Mouse (Mus musculus): Measurements from ENCODE around the gene Antxr1. TPM values are rescaled to one million over a fixed set of nuclear protein-coding genes. Genes with fewer than 3 reads are reported as not detected.

Gene Antxr1
- polyA plus RNA-seq, 1 experiment from 2014 or later: 4.3 TPM

- no peak overlapping the region for H3K4me3 ChIP-seq (replicated peaks)
- no peak for ATAC-seq (ENCODE audit: low FRiP score)
- H3K27ac ChIP-seq: no peak overlapping the region
- no peak overlapping the region for H3K4me2 ChIP-seq
- 89% methylated on average over 12 of the region's 12 CpGs for WGBS
- H3K27me3 ChIP-seq: no peaks in the 10 kb centered on the region
- no peaks in the 10 kb centered on the region for H3K9me3 ChIP-seq
- H3K9ac ChIP-seq: no peak overlapping the region
- H3K4me1 ChIP-seq: no peaks in the 10 kb centered on the region
- no peaks in the 10 kb centered on the region for H3K36me3 ChIP-seq (replicated peaks)
Measured at GRCm38 (mm10) chr6:87166673-87167305, 168.8 kb downstream of the Antxr1 start.

GRCm38 (mm10) chr6:87165536-87166311, 169.9 kb downstream of the Antxr1 start:
- 81% methylated on average over 8 of the region's 8 CpGs for WGBS
- no peaks in the 10 kb centered on the region for H3K4me1 ChIP-seq
- H3K4me3 ChIP-seq (replicated peaks): no peak overlapping the region
- H3K9ac ChIP-seq: no peak overlapping the region
- H3K27me3 ChIP-seq: no peaks in the 10 kb centered on the region
- H3K27ac ChIP-seq: no peak overlapping the region
- no peak for ATAC-seq (ENCODE audit: low FRiP score)
- no peak overlapping the region for H3K4me2 ChIP-seq
- H3K36me3 ChIP-seq (replicated peaks): no peaks in the 10 kb centered on the region
- H3K9me3 ChIP-seq: no peaks in the 10 kb centered on the region

- Histone ChIP-seq H3K27me3 (no peaks in the 10 kb centered on the region), H3K36me3 (replicated peaks) (no peaks in the 10 kb centered on the region), H3K4me2 (no peak overlapping the region), H3K9ac (no peak overlapping the region), H3K27ac (no peak overlapping the region), H3K4me1 (no peaks in the 10 kb centered on the region), H3K4me3 (replicated peaks) (no peak overlapping the region), H3K9me3 (no peaks in the 10 kb centered on the region)
- WGBS: 79% methylated on average over 12 of the region's 12 CpGs
- no peak for ATAC-seq (ENCODE audit: low FRiP score)
Measured at GRCm38 (mm10) chr6:87161391-87162263, 174.0 kb downstream of the Antxr1 start.

GRCm38 (mm10) chr6:87160196-87160595, 175.4 kb downstream of the Antxr1 start:
- Histone ChIP-seq H3K4me2 (no peak overlapping the region), H3K9ac (no peak overlapping the region), H3K4me1 (no peaks in the 10 kb centered on the region), H3K4me3 (replicated peaks) (no peak overlapping the region), H3K27ac (no peak overlapping the region), H3K27me3 (no peaks in the 10 kb centered on the region), H3K36me3 (replicated peaks) (no peaks in the 10 kb centered on the region), H3K9me3 (no peaks in the 10 kb centered on the region)
- ATAC-seq (ENCODE audit: low FRiP score): no peak
- 90% methylated on average over 5 of the region's 5 CpGs for WGBS

GRCm38 (mm10) chr6:87158062-87158623, 177.5 kb downstream of the Antxr1 start:
- Histone ChIP-seq H3K4me3 (replicated peaks) (no peak overlapping the region), H3K27ac (no peak overlapping the region), H3K9me3 (no peaks in the 10 kb centered on the region), H3K9ac (no peak overlapping the region), H3K4me1 (no peaks in the 10 kb centered on the region), H3K4me2 (no peak overlapping the region), H3K36me3 (replicated peaks) (no peaks in the 10 kb centered on the region), H3K27me3 (no peaks in the 10 kb centered on the region)
- 82% methylated on average over 7 of the region's 7 CpGs for WGBS
- ATAC-seq (ENCODE audit: low FRiP score): no peak

- H3K4me3 ChIP-seq (replicated peaks): no peak overlapping the region
- ATAC-seq (ENCODE audit: low FRiP score): no peak
- H3K27me3 ChIP-seq: no peaks in the 10 kb centered on the region
- H3K36me3 ChIP-seq (replicated peaks): no peaks in the 10 kb centered on the region
- no peak overlapping the region for H3K9ac ChIP-seq
- no peak overlapping the region for H3K4me2 ChIP-seq
- no peaks in the 10 kb centered on the region for H3K9me3 ChIP-seq
- no peak overlapping the region for H3K27ac ChIP-seq
- no peaks in the 10 kb centered on the region for H3K4me1 ChIP-seq
- WGBS: 78% methylated on average over 3 of the region's 3 CpGs
Measured at GRCm38 (mm10) chr6:87153836-87154235, 181.8 kb downstream of the Antxr1 start.

GRCm38 (mm10) chr6:87153231-87153580, 182.4 kb downstream of the Antxr1 start:
- H3K4me3 ChIP-seq (replicated peaks): no peak overlapping the region
- H3K27ac ChIP-seq: no peak overlapping the region
- H3K9ac ChIP-seq: no peak overlapping the region
- WGBS: 89% methylated on average over 7 of the region's 7 CpGs
- H3K4me1 ChIP-seq: no peaks in the 10 kb centered on the region
- no peaks in the 10 kb centered on the region for H3K27me3 ChIP-seq
- H3K9me3 ChIP-seq: no peaks in the 10 kb centered on the region
- no peaks in the 10 kb centered on the region for H3K36me3 ChIP-seq (replicated peaks)
- no peak for ATAC-seq (ENCODE audit: low FRiP score)
- H3K4me2 ChIP-seq: no peak overlapping the region

GRCm38 (mm10) chr6:87152461-87153230, 183.0 kb downstream of the Antxr1 start:
- H3K27ac ChIP-seq: no peak overlapping the region
- no peaks in the 10 kb centered on the region for H3K36me3 ChIP-seq (replicated peaks)
- 87% methylated on average over 21 of the region's 21 CpGs for WGBS

GRCm38 (mm10) chr6:87151427-87151826, 184.2 kb downstream of the Antxr1 start:
- Histone ChIP-seq H3K4me3 (replicated peaks) (no peak overlapping the region), H3K4me2 (no peak overlapping the region), H3K4me1 (no peaks in the 10 kb centered on the region), H3K36me3 (replicated peaks) (no peaks in the 10 kb centered on the region), H3K27me3 (no peaks in the 10 kb centered on the region), H3K9me3 (no peaks in the 10 kb centered on the region), H3K27ac (no peak overlapping the region), H3K9ac (no peak overlapping the region)
- no peak for ATAC-seq (ENCODE audit: low FRiP score)
- WGBS: 89% methylated on average over 8 of the region's 8 CpGs

More at GRCm38 (mm10) chr6:87152461-87153230, 183.0 kb downstream of the Antxr1 start:
- H3K4me3 ChIP-seq (replicated peaks): no peak overlapping the region
- no peak for ATAC-seq (ENCODE audit: low FRiP score)
- no peaks in the 10 kb centered on the region for H3K27me3 ChIP-seq
- no peaks in the 10 kb centered on the region for H3K9me3 ChIP-seq
- H3K4me1 ChIP-seq: no peaks in the 10 kb centered on the region
- no peak overlapping the region for H3K9ac ChIP-seq
- no peak overlapping the region for H3K4me2 ChIP-seq

GRCm38 (mm10) chr6:87150471-87150870, 185.2 kb downstream of the Antxr1 start:
- no peak overlapping the region for H3K4me2 ChIP-seq
- 85% methylated on average over 7 of the region's 7 CpGs for WGBS
- no peak overlapping the region for H3K27ac ChIP-seq

GRCm38 (mm10) chr6:87147921-87148320, 187.7 kb downstream of the Antxr1 start:
- Histone ChIP-seq H3K9ac (no peak overlapping the region), H3K4me3 (replicated peaks) (no peak overlapping the region), H3K27ac (no peak overlapping the region), H3K36me3 (replicated peaks) (no peaks in the 10 kb centered on the region), H3K4me1 (no peaks in the 10 kb centered on the region), H3K4me2 (no peak overlapping the region), H3K27me3 (no peaks in the 10 kb centered on the region), H3K9me3 (no peaks in the 10 kb centered on the region)
- WGBS: 87% methylated on average over 3 of the region's 3 CpGs
- ATAC-seq (ENCODE audit: low FRiP score): no peak

More at GRCm38 (mm10) chr6:87150471-87150870, 185.2 kb downstream of the Antxr1 start:
- H3K36me3 ChIP-seq (replicated peaks): no peaks in the 10 kb centered on the region
- H3K9ac ChIP-seq: no peak overlapping the region
- ATAC-seq (ENCODE audit: low FRiP score): no peak
- no peaks in the 10 kb centered on the region for H3K4me1 ChIP-seq
- no peaks in the 10 kb centered on the region for H3K27me3 ChIP-seq
- no peaks in the 10 kb centered on the region for H3K9me3 ChIP-seq
- H3K4me3 ChIP-seq (replicated peaks): no peak overlapping the region
